Mouse (Mus musculus): ENCODE measurements at regions not wholly inside any gene's neighbourhood (a gene's known extent, or its start where the extent isn't known, plus 50 kb on each side); places are given as distances from the start of the nearest gene placed in this dataset.

DNA sequence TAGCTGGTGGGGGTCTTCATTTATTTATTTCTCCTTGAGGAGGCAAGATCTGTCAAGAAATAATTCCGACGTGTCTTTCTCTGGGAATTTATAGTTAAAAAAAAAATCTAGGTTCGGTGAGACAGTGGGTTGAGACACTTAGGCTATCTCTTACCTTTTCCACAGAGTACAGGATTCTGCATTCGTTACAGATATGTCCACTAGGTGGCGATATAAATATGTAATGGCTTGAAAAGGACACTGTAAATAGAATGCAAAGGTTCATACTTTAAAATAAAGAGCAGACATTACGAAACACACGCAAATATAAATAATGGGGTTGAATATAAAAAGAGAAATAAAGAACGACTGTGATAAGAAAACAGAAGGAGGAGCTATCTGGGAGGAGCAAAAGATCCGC, 517.5 kb downstream of the Cps1 start:
- no peak for DNase-seq
- intact Hi-C loops (cut with DNase I) = loop anchor here (5.0 kb wide), 1 partner anchor 1497 kb away; no protein-coding TSS in a partner anchor

DNA sequence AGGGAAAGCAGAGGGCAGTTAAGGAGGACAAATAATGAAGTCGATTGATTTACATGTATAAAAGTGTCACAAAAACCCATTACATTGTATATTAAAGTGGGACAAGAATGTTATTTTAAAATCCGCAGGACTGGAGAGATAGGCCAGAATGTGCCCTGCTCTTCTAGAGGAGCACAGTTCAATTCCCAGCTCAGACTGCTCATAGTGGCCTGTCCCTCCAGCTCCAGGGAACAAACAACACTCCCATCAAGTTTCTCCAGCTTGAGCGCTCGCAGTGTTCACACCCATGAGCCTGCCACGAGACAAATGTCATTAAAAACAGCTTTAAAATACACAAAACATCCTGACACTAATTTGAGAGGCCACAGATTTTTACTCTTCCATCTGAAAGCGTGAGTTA, 517.9 kb downstream of the Cps1 start:
- no peak for DNase-seq
- intact Hi-C loops (cut with DNase I) = loop anchor here (5.0 kb wide), 1 partner anchor 1497 kb away; no protein-coding TSS in a partner anchor

DNA sequence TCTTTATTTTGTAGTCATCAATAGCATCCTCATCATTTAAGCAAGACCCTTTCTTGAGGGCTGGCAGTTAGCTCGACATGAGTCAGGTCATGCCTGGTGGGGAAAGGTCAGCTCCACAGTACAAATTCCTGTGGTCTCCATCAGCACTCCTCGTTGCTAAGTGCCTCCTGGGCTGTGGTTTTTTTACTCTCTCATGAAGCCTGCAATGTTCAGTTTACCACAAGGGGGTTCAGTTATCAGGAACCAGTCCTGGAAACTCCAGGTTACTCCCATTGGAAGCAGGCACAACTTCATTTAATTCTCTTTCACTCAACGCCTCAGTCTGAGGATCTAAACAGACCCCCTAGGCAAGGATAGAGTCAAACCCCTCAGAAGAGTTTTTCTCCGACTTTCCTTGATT, 520.8 kb downstream of the Cps1 start:
- intact Hi-C loops (cut with DNase I) = loop anchor here (5.0 kb wide), 1 partner anchor 1494 kb away; no protein-coding TSS in a partner anchor
- no peak for DNase-seq
